Mouse (Mus musculus) c-Kit-positive CD71-positive TER-119-positive erythroid progenitor cells, embryonic 14.5 days (primary cell): Measurements from ENCODE around the gene Itgam.
"Not testable (repeated sequence)": the region's sequence is repeated elsewhere in the genome, so short reads cannot be mapped to it uniquely, and the experiment has no call there.

Experiments used
- DNase-seq: peaks from one replicate; pipeline ENCODE4 v3.0.0-alpha.2; 2013; ENCODE audit warnings: low spot score

Itgam gene

GRCm38 (mm10) chr7:128132148-128132547 lies 69.7 kb downstream of the Itgam start:
- no peak for DNase-seq

GRCm38 (mm10) chr7:128133596-128133995 lies 71.2 kb downstream of the Itgam start:
- no peak for DNase-seq

GRCm38 (mm10) chr7:128136927-128137326 lies 74.5 kb downstream of the Itgam start:
- no peak for DNase-seq

GRCm38 (mm10) chr7:128139611-128140010 lies 77.2 kb downstream of the Itgam start:
- no peak for DNase-seq

- no peak for DNase-seq
Measured at GRCm38 (mm10) chr7:128150970-128151369, 88.5 kb downstream of the Itgam start.

GRCm38 (mm10) chr7:128154076-128154475 lies 91.6 kb downstream of the Itgam start, which contains the start of gene Itgad:
Itgad (plus strand) TSS chr7:128154376.
- no peak for DNase-seq

- no peak for DNase-seq
Measured at GRCm38 (mm10) chr7:128154924-128155323, 92.5 kb downstream of the Itgam start.

GRCm38 (mm10) chr7:128158688-128159354 lies 96.4 kb downstream of the Itgam start:
- not testable (repeated sequence) for DNase-seq

GRCm38 (mm10) chr7:128164001-128164400 lies 101.6 kb downstream of the Itgam start:
- no peak for DNase-seq

GRCm38 (mm10) chr7:128166391-128166790 lies 104.0 kb downstream of the Itgam start:
- DNase-seq: no peak
